Mouse (Mus musculus): ENCODE measurements around the gene Slc39a10. TPM values are rescaled to one million over a fixed set of nuclear protein-coding genes. Genes with fewer than 3 reads are reported as not detected.

Slc39a10 gene
- polyA plus RNA-seq, 1 experiment from 2014 or later = 27.8 TPM

DNA sequence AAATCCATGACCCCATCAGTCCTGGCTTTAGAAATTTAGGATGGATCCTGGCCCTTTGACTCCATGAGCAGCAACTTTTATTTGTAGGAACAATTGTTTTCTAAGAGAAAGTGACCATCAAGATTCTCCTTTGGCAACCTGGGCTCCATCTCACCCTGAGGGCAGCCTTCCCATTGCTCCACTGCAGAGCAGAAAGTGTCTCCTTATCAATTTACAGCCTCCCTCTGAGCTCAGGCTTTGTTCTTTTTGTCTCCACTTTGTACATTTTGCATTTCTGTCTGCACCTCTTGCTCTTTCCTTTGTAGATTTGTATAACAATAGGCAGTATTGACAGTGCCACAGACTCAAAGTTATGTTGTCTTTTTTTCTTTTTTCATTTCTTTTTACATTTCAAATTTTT is 23.6 kb upstream of the Slc39a10 start:
- H3K4me2 ChIP-seq (ENCODE audit: low read length) = no peak overlapping the region
- no peaks in the 10 kb centered on the region for H3K36me3 ChIP-seq (ENCODE audit: control insufficient read depth, insufficient read depth, low read length)
- no peak overlapping the region for H3K4me3 ChIP-seq (ENCODE audit: control insufficient read depth in 1 of 2, insufficient read depth in 1 of 2, low read depth in 1 of 2, low read length in 2 of 2)
- no peak for ATAC-seq (ENCODE audit: insufficient number of reproducible peaks, insufficient read depth, low FRiP score, low read depth)
- H3K9ac ChIP-seq (ENCODE audit: low read length) = no peak overlapping the region
- no peaks in the 10 kb centered on the region for H3K4me1 ChIP-seq (ENCODE audit: control insufficient read depth in 2 of 2, insufficient read depth in 2 of 2, low read length in 2 of 2)
- H3K27me3 ChIP-seq (ENCODE audit: control insufficient read depth, insufficient read depth, low read length) = no peaks in the 10 kb centered on the region
- H3K27ac ChIP-seq (replicated peaks in 1 of 2; ENCODE audit: control insufficient read depth in 1 of 2, insufficient read depth in 1 of 2, low read depth in 2 of 2, low read length in 2 of 2) = no peak overlapping the region
- 0 out of 2 replicates have a peak, but pooled peaks cover 4% of the 10 kb centered on the region for H3K9me3 ChIP-seq (ENCODE audit: control insufficient read depth, low read length)

DNA sequence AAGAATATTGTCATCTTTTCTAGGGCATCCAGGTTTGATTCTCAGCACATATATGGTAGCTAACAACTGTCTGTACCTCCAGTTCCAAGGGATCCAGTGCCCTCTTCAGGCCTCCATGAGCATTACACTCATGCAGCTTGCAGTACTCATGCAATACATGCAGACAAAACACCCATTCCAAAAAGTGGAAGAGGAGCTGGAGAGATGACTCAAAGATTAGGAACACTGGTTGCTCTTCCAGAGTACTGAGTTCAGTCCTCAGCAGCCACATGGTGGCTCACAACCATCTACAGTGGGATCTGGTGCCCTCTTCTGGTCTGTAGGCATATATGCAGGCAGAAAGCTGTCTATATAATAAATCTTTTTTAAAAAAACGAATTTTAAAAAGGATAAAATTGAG is 21.7 kb upstream of the Slc39a10 start:
- Histone ChIP-seq H3K36me3 (ENCODE audit: control insufficient read depth, insufficient read depth, low read length) (no peaks in the 10 kb centered on the region), H3K4me2 (ENCODE audit: low read length) (no peak overlapping the region), H3K4me1 (ENCODE audit: control insufficient read depth in 2 of 2, insufficient read depth in 2 of 2, low read length in 2 of 2) (no peaks in the 10 kb centered on the region), H3K9me3 (ENCODE audit: control insufficient read depth, low read length) (0 out of 2 replicates have a peak, but pooled peaks cover 4% of the 10 kb centered on the region), H3K9ac (ENCODE audit: low read length) (no peak overlapping the region), H3K27me3 (ENCODE audit: control insufficient read depth, insufficient read depth, low read length) (no peaks in the 10 kb centered on the region), H3K27ac (replicated peaks in 1 of 2; ENCODE audit: control insufficient read depth in 1 of 2, insufficient read depth in 1 of 2, low read depth in 2 of 2, low read length in 2 of 2) (no peak overlapping the region), H3K4me3 (ENCODE audit: control insufficient read depth in 1 of 2, insufficient read depth in 1 of 2, low read depth in 1 of 2, low read length in 2 of 2) (no peak overlapping the region)
- ATAC-seq (ENCODE audit: insufficient number of reproducible peaks, insufficient read depth, low FRiP score, low read depth) = no peak
- WGBS = 58% methylated on average over 1 of the region's 1 CpGs

GRCm38 (mm10) chr1:46912506-46913156 is 20.0 kb upstream of the Slc39a10 start:
- Histone ChIP-seq H3K4me1 (ENCODE audit: control insufficient read depth in 2 of 2, insufficient read depth in 2 of 2, low read length in 2 of 2) (no peaks in the 10 kb centered on the region), H3K4me2 (ENCODE audit: low read length) (no peak overlapping the region), H3K9ac (ENCODE audit: low read length) (no peak overlapping the region), H3K36me3 (ENCODE audit: control insufficient read depth, insufficient read depth, low read length) (no peaks in the 10 kb centered on the region), H3K9me3 (ENCODE audit: control insufficient read depth, low read length) (0 out of 2 replicates have a peak, but pooled peaks cover 4% of the 10 kb centered on the region), H3K27me3 (ENCODE audit: control insufficient read depth, insufficient read depth, low read length) (no peaks in the 10 kb centered on the region), H3K4me3 (ENCODE audit: control insufficient read depth in 1 of 2, insufficient read depth in 1 of 2, low read depth in 1 of 2, low read length in 2 of 2) (no peak overlapping the region), H3K27ac (replicated peaks in 1 of 2; ENCODE audit: control insufficient read depth in 1 of 2, insufficient read depth in 1 of 2, low read depth in 2 of 2, low read length in 2 of 2) (no peak overlapping the region)
- WGBS = 68% methylated on average over 1 of the region's 1 CpGs
- no peak for ATAC-seq (ENCODE audit: insufficient number of reproducible peaks, insufficient read depth, low FRiP score, low read depth)

DNA sequence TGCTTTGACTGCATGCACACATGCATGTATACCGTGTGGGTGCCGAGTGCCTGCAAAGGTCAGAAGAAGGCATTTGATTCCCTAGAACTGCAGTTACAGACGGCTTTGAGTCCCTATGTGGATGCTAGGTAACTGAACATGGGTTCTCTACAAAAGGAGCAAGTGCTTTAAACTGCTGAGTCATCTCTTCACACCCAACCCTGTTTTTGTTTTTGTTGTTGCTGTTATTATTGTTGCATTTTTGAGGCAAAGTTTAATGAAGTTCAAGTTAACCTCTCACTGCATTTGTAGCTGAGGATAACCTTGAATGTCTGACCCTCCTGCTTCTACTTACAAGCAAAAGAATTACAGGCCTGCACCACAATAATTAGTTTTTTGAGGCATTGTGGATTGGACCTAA is 17.5 kb upstream of the Slc39a10 start:
- Histone ChIP-seq H3K36me3 (ENCODE audit: control insufficient read depth, insufficient read depth, low read length) (no peaks in the 10 kb centered on the region), H3K27ac (replicated peaks in 1 of 2; ENCODE audit: control insufficient read depth in 1 of 2, insufficient read depth in 1 of 2, low read depth in 2 of 2, low read length in 2 of 2) (no peak overlapping the region), H3K4me1 (ENCODE audit: control insufficient read depth in 2 of 2, insufficient read depth in 2 of 2, low read length in 2 of 2) (no peaks in the 10 kb centered on the region), H3K4me3 (ENCODE audit: control insufficient read depth in 1 of 2, insufficient read depth in 1 of 2, low read depth in 1 of 2, low read length in 2 of 2) (no peak overlapping the region), H3K9me3 (ENCODE audit: control insufficient read depth, low read length) (0 out of 2 replicates have a peak, but pooled peaks cover 4% of the 10 kb centered on the region), H3K27me3 (ENCODE audit: control insufficient read depth, insufficient read depth, low read length) (no peaks in the 10 kb centered on the region), H3K9ac (ENCODE audit: low read length) (no peak overlapping the region), H3K4me2 (ENCODE audit: low read length) (no peak overlapping the region)
- no peak for ATAC-seq (ENCODE audit: insufficient number of reproducible peaks, insufficient read depth, low FRiP score, low read depth)
- 85% methylated on average over 3 of the region's 3 CpGs for WGBS

- H3K4me2 ChIP-seq (ENCODE audit: low read length) = no peak overlapping the region
- no peaks in the 10 kb centered on the region for H3K27me3 ChIP-seq (ENCODE audit: control insufficient read depth, insufficient read depth, low read length)
- H3K27ac ChIP-seq (replicated peaks in 1 of 2; ENCODE audit: control insufficient read depth in 1 of 2, insufficient read depth in 1 of 2, low read depth in 2 of 2, low read length in 2 of 2) = no peak overlapping the region
- ATAC-seq (ENCODE audit: insufficient number of reproducible peaks, insufficient read depth, low FRiP score, low read depth) = no peak
- no peak overlapping the region for H3K9ac ChIP-seq (ENCODE audit: low read length)
- H3K4me3 ChIP-seq (ENCODE audit: control insufficient read depth in 1 of 2, insufficient read depth in 1 of 2, low read depth in 1 of 2, low read length in 2 of 2) = no peak overlapping the region
- H3K4me1 ChIP-seq (ENCODE audit: control insufficient read depth in 2 of 2, insufficient read depth in 2 of 2, low read length in 2 of 2) = no peaks in the 10 kb centered on the region
- no peaks in the 10 kb centered on the region for H3K36me3 ChIP-seq (ENCODE audit: control insufficient read depth, insufficient read depth, low read length)
- WGBS = 75% methylated on average over 5 of the region's 5 CpGs
- no peaks in the 10 kb centered on the region for H3K9me3 ChIP-seq (ENCODE audit: control insufficient read depth, low read length)
Observed at GRCm38 (mm10) chr1:46905706-46906105, 13.1 kb upstream of the Slc39a10 start.

DNA sequence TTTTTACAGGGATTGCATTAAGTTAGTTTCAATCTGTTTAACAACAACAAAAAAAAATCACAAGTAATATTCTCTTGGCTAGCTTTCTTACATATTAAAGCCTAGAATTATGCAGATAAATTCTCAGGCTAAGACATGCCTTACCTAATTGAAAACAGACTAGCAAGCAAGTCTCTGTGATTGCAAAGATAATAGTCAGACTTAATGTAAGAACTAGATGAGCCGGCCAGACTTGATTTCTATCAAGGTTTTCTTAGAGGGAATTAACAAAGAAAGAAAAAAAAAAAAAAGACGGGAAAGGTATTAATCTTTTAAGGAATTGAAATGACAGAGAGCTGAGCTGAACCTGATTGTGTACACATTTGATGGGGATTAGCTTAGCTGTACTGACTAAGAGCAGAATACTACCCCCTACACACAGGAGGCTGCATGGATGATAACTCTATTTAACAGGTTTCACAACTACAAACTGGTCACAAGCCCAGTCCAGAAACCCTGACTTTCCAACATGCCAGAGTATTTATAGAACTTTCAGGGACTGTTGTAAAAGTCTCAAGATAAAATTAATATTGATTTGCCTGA is 9.5 kb upstream of the Slc39a10 start:
- H3K9me3 ChIP-seq (ENCODE audit: control insufficient read depth, low read length) = no peaks in the 10 kb centered on the region
- no peak overlapping the region for H3K27ac ChIP-seq (replicated peaks in 1 of 2; ENCODE audit: control insufficient read depth in 1 of 2, insufficient read depth in 1 of 2, low read depth in 2 of 2, low read length in 2 of 2)
- H3K36me3 ChIP-seq (ENCODE audit: control insufficient read depth, insufficient read depth, low read length) = no peaks in the 10 kb centered on the region
- H3K4me2 ChIP-seq (ENCODE audit: low read length) = no peak overlapping the region
- no peak for ATAC-seq (ENCODE audit: insufficient number of reproducible peaks, insufficient read depth, low FRiP score, low read depth)
- H3K27me3 ChIP-seq (ENCODE audit: control insufficient read depth, insufficient read depth, low read length) = no peaks in the 10 kb centered on the region
- no peak overlapping the region for H3K4me3 ChIP-seq (ENCODE audit: control insufficient read depth in 1 of 2, insufficient read depth in 1 of 2, low read depth in 1 of 2, low read length in 2 of 2)
- 66% methylated on average over 2 of the region's 2 CpGs for WGBS
- no peaks in the 10 kb centered on the region for H3K4me1 ChIP-seq (ENCODE audit: control insufficient read depth in 2 of 2, insufficient read depth in 2 of 2, low read length in 2 of 2)
- no peak overlapping the region for H3K9ac ChIP-seq (ENCODE audit: low read length)

DNA sequence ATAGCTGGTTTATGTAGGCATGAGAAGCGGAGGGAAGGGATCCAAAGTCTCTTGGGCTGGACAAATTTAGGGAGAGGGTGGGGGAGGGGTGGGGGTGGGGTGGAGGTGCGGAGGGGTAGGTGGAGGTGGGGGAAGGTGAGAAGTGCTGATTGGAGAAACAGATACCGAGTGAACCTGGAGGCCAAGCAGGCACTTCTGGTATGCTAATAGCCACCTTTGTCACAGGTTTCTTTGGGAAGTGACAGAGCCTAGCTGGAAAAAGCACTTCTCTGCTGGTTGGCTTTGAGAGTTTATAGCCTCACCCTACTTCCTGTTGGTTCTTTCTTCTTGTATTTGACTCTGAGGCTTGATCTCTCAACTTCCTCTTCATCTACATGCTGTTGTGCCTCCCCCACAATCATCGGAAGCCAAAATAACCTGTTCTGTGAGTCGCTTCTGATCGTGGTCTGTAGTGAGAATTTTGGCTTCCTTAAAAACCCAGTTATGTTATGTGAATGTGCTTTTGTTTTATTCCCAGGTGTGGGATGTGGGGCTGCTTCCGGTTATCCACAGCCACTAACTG is 1.7 kb upstream of the Slc39a10 start:
- no peak overlapping the region; the same call in 1 of the 2 replicates for H3K4me2 ChIP-seq (ENCODE audit: low read length)
- H3K9me3 ChIP-seq (ENCODE audit: control insufficient read depth, low read length) = no peaks in the 10 kb centered on the region
- no peak overlapping the region for H3K27ac ChIP-seq (replicated peaks in 1 of 2; ENCODE audit: control insufficient read depth in 1 of 2, insufficient read depth in 1 of 2, low read depth in 2 of 2, low read length in 2 of 2)
- no peaks in the 10 kb centered on the region for H3K27me3 ChIP-seq (ENCODE audit: control insufficient read depth, insufficient read depth, low read length)
- WGBS = 18% methylated on average over 7 of the region's 7 CpGs
- H3K4me1 ChIP-seq (ENCODE audit: control insufficient read depth in 2 of 2, insufficient read depth in 2 of 2, low read length in 2 of 2) = peaks cover 0 to 3% of the 10 kb centered on the region in 2 experiments; a peak in 1 of 4 replicates
- ATAC-seq (ENCODE audit: insufficient number of reproducible peaks, insufficient read depth, low FRiP score, low read depth) = no peak
- H3K36me3 ChIP-seq (ENCODE audit: control insufficient read depth, insufficient read depth, low read length) = no peaks in the 10 kb centered on the region
- H3K9ac ChIP-seq (ENCODE audit: low read length) = no peak overlapping the region
- H3K4me3 ChIP-seq (ENCODE audit: control insufficient read depth in 1 of 2, insufficient read depth in 1 of 2, low read depth in 1 of 2, low read length in 2 of 2) = no peak overlapping the region
